Mouse (Mus musculus) heart, adult 2 months (tissue): ENCODE data around the gene Amd1.
A peak's percentile ranks its signal among the peaks of the same experiment; 100 is the strongest.

Source experiments
- CTCF ChIP-seq: fragments of 200-600 bp; IDR thresholded peaks from 2 replicates; pipeline ENCODE4 v1.8.1; 2022; ENCODE audit warnings: antibody characterized with exemption, mild to moderate bottlenecking, moderate library complexity
- EP300 ChIP-seq: fragments of 200-500 bp; IDR thresholded peaks from 2 replicates; pipeline ENCODE4 v1.6.1; 2011; ENCODE audit warnings: low read depth, low read length, control low read depth; ENCODE audit not compliant: insufficient read depth
- POLR2A ChIP-seq: fragments of 200-500 bp; IDR thresholded peaks from 2 replicates; pipeline ENCODE4 v1.6.1; 2011; ENCODE audit warnings: mild to moderate bottlenecking, low read depth, low read length, control low read depth; ENCODE audit not compliant: insufficient read depth

GRCm38 (mm10) chr10:40300648-40301171 lies 1.3 kb downstream of the Amd1 start:
- TF ChIP-seq POLR2A: peak; percentile 73
- TF ChIP-seq CTCF: no peak
- TF ChIP-seq EP300: no peak
